Mouse (Mus musculus) right cerebral cortex, postnatal 36 days (tissue): ENCODE data around the gene H2al1c.
"Not testable (repeated sequence)": the region's sequence is repeated elsewhere in the genome, so short reads cannot be mapped to it uniquely, and the experiment has no call there.

Experiments used
- DNase-seq, 2 experiments: peaks; one replicate each; pipeline ENCODE4 v3.0.0; 2022; ENCODE audit warnings: low spot score in 2 of 2, mixed read lengths in 1 of 2

H2al1c gene

GRCm38 (mm10) chrX:11305355-11305754 lies at the start of gene H2al1c:
TSS of gene H2al1c (plus strand) at chrX:11305655.
- DNase-seq: not testable (repeated sequence)

GRCm38 (mm10) chrX:11264918-11265317 lies 40.5 kb upstream of the H2al1c start:
- no peak for DNase-seq

GRCm38 (mm10) chrX:11267791-11268190 lies 37.7 kb upstream of the H2al1c start:
- DNase-seq: no peak

- peak in 1 of 2 experiments; percentile 10 for DNase-seq
Measured at GRCm38 (mm10) chrX:11269074-11269473, 36.4 kb upstream of the H2al1c start.

GRCm38 (mm10) chrX:11273190-11273589 lies 32.3 kb upstream of the H2al1c start:
- no peak for DNase-seq

- DNase-seq: no peak
Measured at GRCm38 (mm10) chrX:11277083-11277482, 28.4 kb upstream of the H2al1c start.

- no peak for DNase-seq
Measured at GRCm38 (mm10) chrX:11280741-11281140, 24.7 kb upstream of the H2al1c start.

GRCm38 (mm10) chrX:11288306-11288882 lies 17.1 kb upstream of the H2al1c start:
- no peak for DNase-seq

- DNase-seq: no peak
Measured at GRCm38 (mm10) chrX:11289244-11289643, 16.2 kb upstream of the H2al1c start.

- not testable (repeated sequence) for DNase-seq
Measured at GRCm38 (mm10) chrX:11298957-11299356, 6.5 kb upstream of the H2al1c start, which contains the start of gene H2al1a. TSS of gene H2al1a (plus strand) at chrX:11299257.

GRCm38 (mm10) chrX:11302132-11302531 lies 3.3 kb upstream of the H2al1c start, which contains the start of gene H2al1b:
TSS of gene H2al1b (plus strand) at chrX:11302432.
- not testable (repeated sequence) for DNase-seq

GRCm38 (mm10) chrX:11308524-11308923 lies 3.1 kb downstream of the H2al1c start, which contains the start of gene H2al1d:
TSS of gene H2al1d (plus strand) at chrX:11308824.
- not testable (repeated sequence) for DNase-seq

GRCm38 (mm10) chrX:11311634-11312033 lies 6.2 kb downstream of the H2al1c start, which contains the start of gene H2al1e:
TSS of gene H2al1e (plus strand) at chrX:11311934.
- DNase-seq: not testable (repeated sequence)

- not testable (repeated sequence) for DNase-seq
Measured at GRCm38 (mm10) chrX:11314858-11315257, 9.4 kb downstream of the H2al1c start, which contains the start of gene H2al1f. TSS of gene H2al1f (plus strand) at chrX:11315158.

- DNase-seq: not testable (repeated sequence)
Measured at GRCm38 (mm10) chrX:11317956-11318355, 12.5 kb downstream of the H2al1c start, which contains the start of gene H2al1g. TSS of gene H2al1g (plus strand) at chrX:11318256.

- not testable (repeated sequence) for DNase-seq
Measured at GRCm38 (mm10) chrX:11321192-11321591, 15.7 kb downstream of the H2al1c start, which contains the start of gene H2al1h. TSS of gene H2al1h (plus strand) at chrX:11321492.

GRCm38 (mm10) chrX:11324359-11324758 lies 18.9 kb downstream of the H2al1c start, which contains the start of gene H2al1i:
TSS of gene H2al1i (plus strand) at chrX:11324659.
- DNase-seq: not testable (repeated sequence)

GRCm38 (mm10) chrX:11327522-11327921 lies 22.1 kb downstream of the H2al1c start, which contains the start of gene H2al1j:
TSS of gene H2al1j (plus strand) at chrX:11327822.
- not testable (repeated sequence) for DNase-seq

GRCm38 (mm10) chrX:11345762-11346161 lies 40.3 kb downstream of the H2al1c start:
- DNase-seq: peak in 1 of 2 experiments; percentile 3

- DNase-seq: no peak
Measured at GRCm38 (mm10) chrX:11346756-11347155, 41.3 kb downstream of the H2al1c start.
